Mouse (Mus musculus): ENCODE data around the gene Bpnt1.

GRCm38 (mm10) chr1:185404021-185404420 is 72.1 kb downstream of the Bpnt1 start:
- TF ChIP-seq POLR2AphosphoS2 (IDR thresholded peaks at IDR 0.05; ENCODE audit: insufficient read length, low read depth), result no peak
- no peak for TF ChIP-seq POLR2A (IDR thresholded peaks at IDR 0.05; ENCODE audit: insufficient read length, low read depth)
- no peak for TF ChIP-seq MAX (IDR thresholded peaks at IDR 0.05; ENCODE audit: low read depth)
- TF ChIP-seq REST (IDR thresholded peaks at IDR 0.05; ENCODE audit: insufficient read depth, insufficient read length), result no peak
- TF ChIP-seq USF1 (IDR thresholded peaks at IDR 0.05; ENCODE audit: low read depth), result no peak
- no peak for TF ChIP-seq CEBPB (IDR thresholded peaks at IDR 0.05; ENCODE audit: insufficient read depth, poor library complexity, severe bottlenecking)
- no peak for TF ChIP-seq TCF12 (IDR thresholded peaks at IDR 0.05; ENCODE audit: insufficient read depth, poor library complexity, severe bottlenecking)
- no peak for TF ChIP-seq MYOG (IDR thresholded peaks at IDR 0.05; ENCODE audit: control insufficient read depth in 1 of 3, insufficient read depth in 1 of 3, insufficient read length in 2 of 3, low read depth in 2 of 3)
- TF ChIP-seq E2F4 (IDR thresholded peaks at IDR 0.05; ENCODE audit: insufficient read depth), result no peak
